Mouse (Mus musculus) CH12.LX (cell line): ENCODE results near the gene Rs1. TPM values are rescaled to one million over a fixed set of nuclear protein-coding genes. Genes with fewer than 3 reads are reported as not detected.

Source experiments
- DNase-seq: peaks from one replicate; pipeline ENCODE4 v3.0.0-alpha.2; 2013; ENCODE audit errors: extremely low read depth
- H3K27ac ChIP-seq: 2 replicates; pipeline ENCODE4 v1.5.1; 2012; ENCODE audit warnings: low read depth, mild to moderate bottlenecking, control low read depth, moderate library complexity; ENCODE audit not compliant: insufficient read depth
- H3K27me3 ChIP-seq: replicated peaks from 2 replicates; pipeline ENCODE3; 2012; ENCODE audit warnings: inconsistent platforms
- H3K36me3 ChIP-seq, 2 experiments: replicated peaks in 1 of 2; 2 replicates each; pipeline versions ENCODE3 to v1.6.1; 2012; ENCODE audit warnings: inconsistent platforms in 1 of 2, low read length in 1 of 2, mild to moderate bottlenecking in 1 of 2, mixed read lengths in 1 of 2, moderate library complexity in 1 of 2; ENCODE audit not compliant: control insufficient read depth in 1 of 2, insufficient read depth in 1 of 2
- H3K4me1 ChIP-seq, 2 experiments: 2 replicates each; pipeline ENCODE4 v1.6.1; 2012; ENCODE audit warnings: inconsistent platforms in 1 of 2, moderate library complexity in 1 of 2; ENCODE audit not compliant: insufficient read depth in 2 of 2, control insufficient read depth in 1 of 2
- H3K4me2 ChIP-seq: 2 replicates; pipeline ENCODE4 v1.6.1; 2012; ENCODE audit warnings: low read depth, mild to moderate bottlenecking, control low read depth; ENCODE audit not compliant: poor library complexity, insufficient read depth, severe bottlenecking
- H3K4me3 ChIP-seq, 3 experiments: fragments of 150-350 bp in 1 of 3; sonication (generic) in 1 of 3; replicated peaks in 1 of 3; 2 replicates each; pipeline versions ENCODE3 to v1.5.1; 2011 to 2012; ENCODE audit warnings: low read depth in 2 of 3, low read length in 2 of 3, mild to moderate bottlenecking in 2 of 3, moderate library complexity in 2 of 3, control low read depth in 1 of 3, improper control_type of control experiment in 1 of 3, inconsistent platforms in 1 of 3, mixed read lengths in 1 of 3; ENCODE audit not compliant: poor library complexity in 1 of 3
- H3K79me2 ChIP-seq: replicated peaks from 2 replicates; pipeline ENCODE4 v1.6.1; 2012; ENCODE audit warnings: mild to moderate bottlenecking, moderate library complexity; ENCODE audit not compliant: control insufficient read depth, poor library complexity, insufficient read depth, severe bottlenecking; ENCODE audit errors: extremely low read depth
- H3K9ac ChIP-seq: 2 replicates; pipeline ENCODE4 v1.6.1; 2012; ENCODE audit warnings: low read depth, mild to moderate bottlenecking, control low read depth, moderate library complexity; ENCODE audit not compliant: insufficient read depth
- H3K9me3 ChIP-seq: replicated peaks from 2 replicates; pipeline ENCODE3; 2012; ENCODE audit warnings: low read length, inconsistent platforms, mixed read lengths
- BHLHE40 ChIP-seq: IDR thresholded peaks from 2 replicates; pipeline ENCODE4 v1.6.1; 2011; ENCODE audit warnings: mild to moderate bottlenecking, low read depth, low read length, improper control_type of control experiment
- CHD1 ChIP-seq: IDR thresholded peaks from 2 replicates; pipeline ENCODE4 v1.6.1; 2012; ENCODE audit warnings: low read depth, low read length, improper control_type of control experiment, inconsistent platforms
- E2F4 ChIP-seq: IDR thresholded peaks from 2 replicates; pipeline ENCODE4 v1.6.1; 2011; ENCODE audit warnings: low read depth, low read length, improper control_type of control experiment; ENCODE audit not compliant: insufficient replicate concordance
- ELF1 ChIP-seq: IDR thresholded peaks from 2 replicates; pipeline ENCODE4 v1.6.1; 2014; ENCODE audit warnings: low read depth, mild to moderate bottlenecking, inconsistent platforms, low read length, improper control_type of control experiment
- EP300 ChIP-seq: IDR thresholded peaks from 2 replicates; pipeline ENCODE4 v1.6.1; 2011; ENCODE audit warnings: low read length, improper control_type of control experiment
- ETS1 ChIP-seq: conservative IDR thresholded peaks from 2 replicates; pipeline ENCODE4 v1.6.1; 2012; ENCODE audit warnings: low read depth, mild to moderate bottlenecking, inconsistent platforms, low read length, improper control_type of control experiment, moderate library complexity
- HCFC1 ChIP-seq: IDR thresholded peaks from 2 replicates; pipeline ENCODE4 v1.6.1; 2012; ENCODE audit warnings: low read depth, mild to moderate bottlenecking, inconsistent platforms, low read length, improper control_type of control experiment
- IRF4 ChIP-seq: IDR thresholded peaks from 2 replicates; pipeline ENCODE4 v1.6.1; 2014; ENCODE audit warnings: low read depth, mild to moderate bottlenecking, inconsistent platforms, low read length, improper control_type of control experiment
- JUN ChIP-seq: IDR thresholded peaks from 2 replicates; pipeline ENCODE4 v1.6.1; 2011; ENCODE audit warnings: low read depth, mild to moderate bottlenecking, low read length, improper control_type of control experiment, moderate library complexity; ENCODE audit not compliant: insufficient read depth
- JUND ChIP-seq: conservative IDR thresholded peaks from 2 replicates; pipeline ENCODE4 v1.6.1; 2011; ENCODE audit warnings: low read depth, low read length, improper control_type of control experiment
- KAT2A ChIP-seq: IDR thresholded peaks from 2 replicates; pipeline ENCODE4 v1.6.1; 2012; ENCODE audit warnings: low read length, improper control_type of control experiment, inconsistent platforms; ENCODE audit not compliant: insufficient replicate concordance
- MAFK ChIP-seq: IDR thresholded peaks from 2 replicates; pipeline ENCODE4 v1.6.1; 2011; ENCODE audit warnings: low read length, improper control_type of control experiment; ENCODE audit not compliant: insufficient replicate concordance
- MAX ChIP-seq: IDR thresholded peaks from 2 replicates; pipeline ENCODE4 v1.6.1; 2011; ENCODE audit warnings: low read length, improper control_type of control experiment
- MAZ ChIP-seq: IDR thresholded peaks from 2 replicates; pipeline ENCODE4 v1.6.1; 2012; ENCODE audit warnings: low read depth, mild to moderate bottlenecking, inconsistent platforms, low read length, improper control_type of control experiment, moderate library complexity
- MEF2A ChIP-seq: IDR thresholded peaks from 2 replicates; pipeline ENCODE4 v1.6.1; 2014; ENCODE audit warnings: low read depth, mild to moderate bottlenecking, inconsistent platforms, low read length, improper control_type of control experiment, borderline replicate concordance
- MXI1 ChIP-seq: IDR thresholded peaks from 2 replicates; pipeline ENCODE4 v1.6.1; 2011; ENCODE audit warnings: mild to moderate bottlenecking, low read depth, low read length, improper control_type of control experiment
- MYC ChIP-seq: IDR thresholded peaks from 2 replicates; pipeline ENCODE4 v1.6.1; 2011; ENCODE audit warnings: low read depth, mild to moderate bottlenecking, improper control_type of control experiment, low read length
- NELFE ChIP-seq: IDR thresholded peaks from 2 replicates; pipeline ENCODE4 v1.6.1; 2011; ENCODE audit warnings: low read depth, low read length, improper control_type of control experiment
- NRF1 ChIP-seq: IDR thresholded peaks from 2 replicates; pipeline ENCODE4 v1.6.1; 2014; ENCODE audit warnings: low read depth, mild to moderate bottlenecking, inconsistent platforms, low read length, improper control_type of control experiment, moderate library complexity
- PAX5 ChIP-seq: IDR thresholded peaks from 2 replicates; pipeline ENCODE4 v1.6.1; 2012; ENCODE audit warnings: low read length, inconsistent platforms, mixed read lengths
- POLR2A ChIP-seq: IDR thresholded peaks from 2 replicates; pipeline ENCODE4 v1.6.1; 2011; ENCODE audit warnings: low read depth, mild to moderate bottlenecking, improper control_type of control experiment, low read length
- POLR2AphosphoS2 ChIP-seq: IDR thresholded peaks from 2 replicates; pipeline ENCODE4 v1.6.1; 2011; ENCODE audit warnings: low read depth, low read length, improper control_type of control experiment
- RAD21 ChIP-seq: IDR thresholded peaks from 2 replicates; pipeline ENCODE4 v1.6.1; 2011; ENCODE audit warnings: low read depth, mild to moderate bottlenecking, low read length, improper control_type of control experiment, moderate library complexity
- SIN3A ChIP-seq: IDR thresholded peaks from 2 replicates; pipeline ENCODE4 v1.6.1; 2012; ENCODE audit warnings: low read length, improper control_type of control experiment, inconsistent platforms
- SMC3 ChIP-seq: IDR thresholded peaks from 2 replicates; pipeline ENCODE4 v1.6.1; 2011; ENCODE audit warnings: low read depth, low read length, improper control_type of control experiment
- TBP ChIP-seq: conservative IDR thresholded peaks from 2 replicates; pipeline ENCODE4 v1.6.1; 2011; ENCODE audit warnings: low read depth, low read length, improper control_type of control experiment
- TCF12 ChIP-seq: IDR thresholded peaks from 2 replicates; pipeline ENCODE4 v1.6.1; 2014; ENCODE audit warnings: low read depth, mild to moderate bottlenecking, inconsistent platforms, low read length, improper control_type of control experiment
- UBTF ChIP-seq: IDR thresholded peaks from 2 replicates; pipeline ENCODE4 v1.6.1; 2012; ENCODE audit warnings: low read depth, mild to moderate bottlenecking, inconsistent platforms, low read length, improper control_type of control experiment, moderate library complexity
- USF1 ChIP-seq: IDR thresholded peaks from 2 replicates; pipeline ENCODE4 v1.6.1; 2014; ENCODE audit warnings: low read depth, mild to moderate bottlenecking, inconsistent platforms, low read length, improper control_type of control experiment
- ZKSCAN1 ChIP-seq: IDR thresholded peaks from 2 replicates; pipeline ENCODE4 v1.6.1; 2012; ENCODE audit warnings: low read depth, inconsistent platforms, low read length, improper control_type of control experiment, borderline replicate concordance
- ZNF384 ChIP-seq: IDR thresholded peaks from 2 replicates; pipeline ENCODE4 v1.6.1; 2012; ENCODE audit warnings: low read depth, low read length, improper control_type of control experiment, inconsistent platforms
- dilution Hi-C: fragments of 300-500 bp; cut with MboI; formaldehyde crosslinking; loops from 2 replicates; pipeline ENCODE4 v1.14.3; 2020; ENCODE audit warnings: low sequenced_read_pairs; ENCODE audit not compliant: extremely low pct_unique_long_range_greater_than_20kb, extremely low pct_ligation_motif_present
- in situ Hi-C: fragments of 300-500 bp; cut with MboI; formaldehyde crosslinking; loops from 3 replicates; pipeline ENCODE4 v1.14.3; 2019; ENCODE audit warnings: low sequenced_read_pairs, low pct_ligation_motif_present, low pct_unique_long_range_greater_than_20kb, mixed read lengths
- polyA plus RNA-seq: library from polyadenylated mRNA; unstranded; fragments of >175 nt; gene quantifications from 2 replicates; pipeline ENCODE4 v1.2.1, GENCODE M21; 2012; ENCODE audit warnings: low read depth; ENCODE audit not compliant: insufficient read length
- total RNA-seq, 2 experiments: library from RNA; depleted of rRNA; stranded (reverse); fragments of 300-350 nt in 1 of 2; fragments of >200 nt in 1 of 2; gene quantifications; 2 replicates each; pipeline ENCODE4 v1.2.3; 2012 to 2014

The Rs1 gene
- total and polyA plus RNA-seq, 3 experiments = not detected

DNA sequence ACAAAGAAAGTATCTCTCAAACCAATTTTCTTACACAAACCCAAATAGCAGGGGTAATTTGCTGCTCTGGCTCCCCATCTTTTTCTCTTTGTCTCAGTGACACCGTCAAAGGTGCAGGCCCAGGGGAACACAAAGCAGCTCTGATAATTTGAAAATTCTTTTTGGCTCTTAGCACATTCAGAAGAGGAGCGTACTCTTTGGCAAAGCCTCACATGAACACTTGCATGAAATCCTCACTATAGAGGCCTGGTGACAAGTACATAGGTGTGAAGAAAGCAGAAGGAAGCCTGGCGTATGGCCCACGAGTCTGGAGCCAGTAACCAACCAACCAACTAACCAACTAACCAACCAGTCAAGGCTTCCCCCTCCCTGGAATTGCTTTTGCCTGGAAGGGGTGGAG is 27.1 kb downstream of the Rs1 start:
- H3K9me3 ChIP-seq = no peaks in the 10 kb centered on the region
- no peak overlapping the region for H3K27ac ChIP-seq
- H3K4me3 ChIP-seq = no peak overlapping the region
- no peaks in the 10 kb centered on the region for H3K36me3 ChIP-seq
- no peak overlapping the region for H3K4me2 ChIP-seq
- dilution Hi-C loops = no loop called here
- TF ChIP-seq SIN3A (no peak), BHLHE40 (no peak), CHD1 (no peak), MAX (no peak), E2F4 (no peak), POLR2A (no peak), MAFK (no peak), MAZ (no peak), EP300 (no peak), PAX5 (no peak), ELF1 (no peak), HCFC1 (no peak), ZKSCAN1 (no peak), TCF12 (no peak), SMC3 (no peak), NRF1 (no peak)
- TF ChIP-seq, all 38 proteins: peak for 0
- H3K9ac ChIP-seq = no peak overlapping the region
- in situ Hi-C loops = no loop called here
- H3K4me1 ChIP-seq = no peaks in the 10 kb centered on the region
- no peak for DNase-seq
- H3K27me3 ChIP-seq = no peaks in the 10 kb centered on the region
- no peaks in the 10 kb centered on the region for H3K79me2 ChIP-seq

DNA sequence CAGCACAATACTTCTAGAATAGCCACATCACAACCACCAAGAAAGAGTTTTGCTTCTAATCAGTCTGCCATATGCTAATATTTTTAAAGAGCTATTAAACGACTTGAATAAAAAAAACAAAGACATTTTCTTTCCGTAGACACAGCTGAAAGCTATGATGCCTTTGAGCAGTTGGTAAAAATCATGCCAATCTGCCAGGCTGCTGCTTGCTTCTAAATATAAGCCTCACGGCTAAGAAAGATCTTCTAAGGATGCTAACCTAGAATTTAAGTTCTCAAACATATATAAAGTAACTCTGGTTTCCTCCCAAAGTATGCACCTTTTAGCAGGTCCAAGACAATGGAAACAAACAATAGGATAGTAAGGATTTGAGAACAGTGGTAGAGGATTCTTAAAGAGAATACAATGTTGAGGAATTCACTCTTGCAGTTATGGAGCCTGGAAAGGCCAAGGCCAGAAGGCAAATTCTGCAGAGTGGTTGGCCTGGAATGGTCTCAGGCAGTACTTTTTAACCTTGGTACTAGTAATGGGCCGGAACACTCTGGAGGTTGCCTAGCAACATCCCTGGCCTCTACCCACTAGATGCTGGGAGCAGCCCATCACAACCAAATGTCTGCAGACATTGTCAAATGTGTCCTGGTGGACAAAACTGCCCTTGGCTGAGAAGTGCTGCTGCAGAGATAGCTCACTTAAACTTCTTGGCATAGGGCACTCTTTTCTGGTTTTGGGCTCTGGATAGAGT is 36.8 kb downstream of the Rs1 start:
- Histone ChIP-seq H3K9me3 (no peaks in the 10 kb centered on the region), H3K36me3 (no peaks in the 10 kb centered on the region), H3K27ac (no peak overlapping the region), H3K9ac (no peak overlapping the region), H3K4me2 (no peak overlapping the region), H3K4me1 (peaks cover 0 to 4% of the 10 kb centered on the region in 2 experiments; a peak in 1 of 4 replicates), H3K4me3 (no peak overlapping the region), H3K27me3 (no peaks in the 10 kb centered on the region), H3K79me2 (no peaks in the 10 kb centered on the region)
- in situ Hi-C loops (no loop called here), dilution Hi-C loops (no loop called here)
- TF ChIP-seq RAD21 = no peak
- TF ChIP-seq ETS1 = no peak
- TF ChIP-seq UBTF = no peak
- TF ChIP-seq MEF2A = no peak
- TF ChIP-seq MYC = no peak
- no peak for TF ChIP-seq TBP
- TF ChIP-seq SIN3A = no peak
- TF ChIP-seq IRF4 = no peak
- no peak for TF ChIP-seq POLR2A
- TF ChIP-seq EP300 = no peak
- TF ChIP-seq JUN = no peak
- TF ChIP-seq KAT2A = no peak
- TF ChIP-seq USF1 = no peak
- TF ChIP-seq POLR2AphosphoS2 = no peak
- no peak for TF ChIP-seq JUND
- TF ChIP-seq NELFE = no peak
- TF ChIP-seq ZNF384 = no peak
- TF ChIP-seq MXI1 = no peak
- DNase-seq = no peak
